Mouse (Mus musculus): ENCODE measurements at regions not wholly inside any gene's neighbourhood (a gene's known extent, or its start where the extent isn't known, plus 50 kb on each side); places are given as distances from the start of the nearest gene placed in this dataset.

GRCm38 (mm10) chr9:120657786-120658185 is 86.5 kb downstream of the Rpl14 start:
- Histone ChIP-seq H3K4me2 (replicated peaks) (no peak overlapping the region), H3K9me3 (no peaks in the 10 kb centered on the region), H3K4me1 (peaks cover 29% of the 10 kb centered on the region), H3K4me3 (no peak overlapping the region), H3K27me3 (no peaks in the 10 kb centered on the region), H3K36me3 (no peaks in the 10 kb centered on the region), H3K27ac (0 out of 2 replicates have a peak overlapping the region, but pooled peaks have one; percentile 41), H3K9ac (no peak overlapping the region)
- no peak for ATAC-seq (ENCODE audit: insufficient number of reproducible peaks, insufficient read depth, low FRiP score, low TSS enrichment)

- H3K4me2 ChIP-seq (replicated peaks) = no peak overlapping the region
- WGBS = 72% methylated on average over 2 of the region's 2 CpGs
- no peak overlapping the region for H3K9ac ChIP-seq
- H3K9me3 ChIP-seq = no peaks in the 10 kb centered on the region
- no peak for ATAC-seq (ENCODE audit: insufficient number of reproducible peaks, insufficient read depth, low FRiP score, low TSS enrichment)
- H3K4me3 ChIP-seq = no peak overlapping the region
- H3K27me3 ChIP-seq = no peaks in the 10 kb centered on the region
- no peaks in the 10 kb centered on the region for H3K36me3 ChIP-seq
- peaks cover 26% of the 10 kb centered on the region for H3K4me1 ChIP-seq
- no peak overlapping the region for H3K27ac ChIP-seq
Measured at GRCm38 (mm10) chr9:120658576-120658975, 87.3 kb downstream of the Rpl14 start.

GRCm38 (mm10) chr9:120661226-120661625 is 90.0 kb downstream of the Rpl14 start:
- H3K9ac ChIP-seq = no peak overlapping the region
- no peak overlapping the region for H3K4me3 ChIP-seq
- no peaks in the 10 kb centered on the region for H3K36me3 ChIP-seq
- H3K27me3 ChIP-seq = no peaks in the 10 kb centered on the region
- WGBS = 71% methylated on average over 5 of the region's 5 CpGs
- H3K4me1 ChIP-seq = peaks cover 15% of the 10 kb centered on the region; the same call in 1 of the 2 replicates
- no peak overlapping the region for H3K4me2 ChIP-seq (replicated peaks)
- H3K27ac ChIP-seq = no peak overlapping the region
- no peak for ATAC-seq (ENCODE audit: insufficient number of reproducible peaks, insufficient read depth, low FRiP score, low TSS enrichment)
- no peaks in the 10 kb centered on the region for H3K9me3 ChIP-seq

GRCm38 (mm10) chr9:120661641-120662227 is 90.5 kb downstream of the Rpl14 start:
- ATAC-seq (ENCODE audit: insufficient number of reproducible peaks, insufficient read depth, low FRiP score, low TSS enrichment) = no peak
- Histone ChIP-seq H3K4me1 (peaks cover 13% of the 10 kb centered on the region; the same call in 1 of the 2 replicates), H3K27ac (no peak overlapping the region), H3K27me3 (no peaks in the 10 kb centered on the region), H3K4me2 (replicated peaks) (no peak overlapping the region), H3K4me3 (no peak overlapping the region), H3K36me3 (no peaks in the 10 kb centered on the region), H3K9ac (no peak overlapping the region), H3K9me3 (no peaks in the 10 kb centered on the region)
- 88% methylated on average over 7 of the region's 7 CpGs for WGBS

GRCm38 (mm10) chr9:120663181-120663580 is 91.9 kb downstream of the Rpl14 start:
- Histone ChIP-seq H3K4me2 (replicated peaks) (no peak overlapping the region), H3K4me3 (no peak overlapping the region), H3K36me3 (no peaks in the 10 kb centered on the region), H3K27me3 (no peaks in the 10 kb centered on the region), H3K27ac (no peak overlapping the region), H3K4me1 (peaks cover 3% of the 10 kb centered on the region; the same call in 1 of the 2 replicates), H3K9ac (no peak overlapping the region), H3K9me3 (no peaks in the 10 kb centered on the region)
- no peak for ATAC-seq (ENCODE audit: insufficient number of reproducible peaks, insufficient read depth, low FRiP score, low TSS enrichment)
- 60% methylated on average over 6 of the region's 6 CpGs for WGBS

- no peak overlapping the region for H3K4me3 ChIP-seq
Measured at GRCm38 (mm10) chr9:120664086-120664485, 92.8 kb downstream of the Rpl14 start.

GRCm38 (mm10) chr9:120672452-120672851 is 101.2 kb downstream of the Rpl14 start:
- Histone ChIP-seq H3K4me1 (peaks cover 32% of the 10 kb centered on the region), H3K27me3 (peaks cover 12% of the 10 kb centered on the region; the same call in 1 of the 2 replicates), H3K27ac (no peak overlapping the region), H3K4me3 (no peak overlapping the region), H3K9ac (no peak overlapping the region), H3K9me3 (no peaks in the 10 kb centered on the region), H3K4me2 (replicated peaks) (no peak overlapping the region; the same call in 1 of the 2 replicates), H3K36me3 (no peaks in the 10 kb centered on the region)
- peak; percentile 68; the same call in 1 of the 2 replicates for ATAC-seq (ENCODE audit: insufficient number of reproducible peaks, insufficient read depth, low FRiP score, low TSS enrichment)
- WGBS = 27% methylated on average over 6 of the region's 6 CpGs

More at GRCm38 (mm10) chr9:120664086-120664485, 92.8 kb downstream of the Rpl14 start:
- Histone ChIP-seq H3K4me1 (peaks cover 3% of the 10 kb centered on the region; the same call in 1 of the 2 replicates), H3K4me2 (replicated peaks) (no peak overlapping the region), H3K9me3 (no peaks in the 10 kb centered on the region), H3K9ac (no peak overlapping the region), H3K27me3 (no peaks in the 10 kb centered on the region), H3K36me3 (no peaks in the 10 kb centered on the region), H3K27ac (no peak overlapping the region)
- ATAC-seq (ENCODE audit: insufficient number of reproducible peaks, insufficient read depth, low FRiP score, low TSS enrichment) = no peak
- WGBS = 94% methylated on average over 10 of the region's 10 CpGs

- H3K4me3 ChIP-seq = peak overlapping the region; percentile 30; the same call in 1 of the 2 replicates
- H3K4me1 ChIP-seq = peaks cover 38% of the 10 kb centered on the region
- no peak for ATAC-seq (ENCODE audit: insufficient number of reproducible peaks, insufficient read depth, low FRiP score, low TSS enrichment)
- no peaks in the 10 kb centered on the region for H3K9me3 ChIP-seq
- H3K27ac ChIP-seq = no peak overlapping the region
- peaks cover 12% of the 10 kb centered on the region; the same call in 1 of the 2 replicates for H3K27me3 ChIP-seq
- H3K36me3 ChIP-seq = no peaks in the 10 kb centered on the region
- no peak overlapping the region; the same call in 1 of the 2 replicates for H3K9ac ChIP-seq
- WGBS = under 1% methylated on average over 11 of the region's 11 CpGs
- peak overlapping the region; percentile 55 for H3K4me2 ChIP-seq (replicated peaks)
Measured at GRCm38 (mm10) chr9:120674855-120675254, 103.6 kb downstream of the Rpl14 start.

GRCm38 (mm10) chr9:120675371-120676150 is 104.3 kb downstream of the Rpl14 start:
- peak overlapping the region; percentile 30 for H3K4me3 ChIP-seq
- H3K4me2 ChIP-seq (replicated peaks) = peak overlapping the region; percentile 55
- no peaks in the 10 kb centered on the region for H3K36me3 ChIP-seq
- H3K9ac ChIP-seq = peak overlapping the region; percentile 37
- no peak for ATAC-seq (ENCODE audit: insufficient number of reproducible peaks, insufficient read depth, low FRiP score, low TSS enrichment)
- under 1% methylated on average over 18 of the region's 18 CpGs for WGBS
- H3K27ac ChIP-seq = 0 out of 2 replicates have a peak overlapping the region, but pooled peaks have one; percentile 50
- H3K4me1 ChIP-seq = peaks cover 39% of the 10 kb centered on the region
- H3K9me3 ChIP-seq = no peaks in the 10 kb centered on the region
- H3K27me3 ChIP-seq = peaks cover 12% of the 10 kb centered on the region; the same call in 1 of the 2 replicates

GRCm38 (mm10) chr9:120676301-120676700 is 105.1 kb downstream of the Rpl14 start:
- Histone ChIP-seq H3K9me3 (no peaks in the 10 kb centered on the region), H3K4me3 (no peak overlapping the region), H3K9ac (no peak overlapping the region), H3K27me3 (peaks cover 12% of the 10 kb centered on the region; the same call in 1 of the 2 replicates), H3K4me2 (replicated peaks) (peak overlapping the region; percentile 55; the same call in 1 of the 2 replicates), H3K27ac (no peak overlapping the region), H3K36me3 (no peaks in the 10 kb centered on the region), H3K4me1 (peaks cover 39% of the 10 kb centered on the region)
- 24% methylated on average over 9 of the region's 9 CpGs for WGBS
- no peak for ATAC-seq (ENCODE audit: insufficient number of reproducible peaks, insufficient read depth, low FRiP score, low TSS enrichment)

- Histone ChIP-seq H3K27ac (no peak overlapping the region), H3K9me3 (no peaks in the 10 kb centered on the region), H3K36me3 (no peaks in the 10 kb centered on the region), H3K4me3 (no peak overlapping the region), H3K4me2 (replicated peaks) (no peak overlapping the region), H3K9ac (no peak overlapping the region), H3K27me3 (peaks cover 12% of the 10 kb centered on the region; the same call in 1 of the 2 replicates), H3K4me1 (peaks cover 39% of the 10 kb centered on the region)
- ATAC-seq (ENCODE audit: insufficient number of reproducible peaks, insufficient read depth, low FRiP score, low TSS enrichment) = no peak
- 14% methylated on average over 8 of the region's 8 CpGs for WGBS
Measured at GRCm38 (mm10) chr9:120676771-120677170, 105.5 kb downstream of the Rpl14 start.
